Comparison of ENCODE assay signal across 15 mouse cellular contexts in the genomic region with DNA sequence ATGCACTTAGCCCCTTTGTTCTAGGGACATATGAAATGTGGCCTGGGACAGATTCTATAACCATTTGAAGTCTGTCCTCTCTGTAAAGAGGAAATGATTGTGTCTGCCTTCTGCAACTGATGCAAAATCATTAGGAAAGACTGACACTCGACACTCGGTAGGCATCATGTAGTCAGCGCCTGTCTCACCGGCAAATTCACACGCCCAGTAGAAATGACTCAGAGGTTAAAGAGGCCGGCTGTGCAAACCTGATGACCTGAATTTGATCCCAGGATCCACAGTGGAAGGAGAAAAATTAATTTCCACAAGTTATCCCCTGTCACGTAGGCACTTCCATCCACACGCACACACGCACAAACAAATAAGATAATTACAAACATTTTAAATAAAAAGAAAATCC. TPM values are rescaled to one million over a fixed set of nuclear protein-coding genes. Genes with fewer than 3 reads are reported as not detected.
DNase-seq lines count a peak whose midpoint lies in the region; ATAC-seq and TF ChIP-seq lines count a peak whose summit lies in the region.
"Had no signal": no experiment of that assay in that cellular context is flagged by ENCODE, and none has a peak within 500 bp of the region (broad histone marks: within the 10 kb centered on the region; RNA-seq: fewer than 3 reads in every experiment).

No protein-coding gene starts in this region.

- no peaks in the 10 kb centered on the region for H3K79me2 ChIP-seq in myocyte (ENCODE audit: control insufficient read depth, insufficient read depth)

- H3K9me3 ChIP-seq in kidney, embryonic 16.5 days (ENCODE audit: low read length), result no peaks in the 10 kb centered on the region
- no peaks in the 10 kb centered on the region for H3K9me3 ChIP-seq in embryonic facial prominence, embryonic 10.5 days
- no peaks in the 10 kb centered on the region for H3K9me3 ChIP-seq in hindbrain, embryonic 13.5 days
- H3K9me3 ChIP-seq: heart, embryonic 13.5 days; liver, embryonic 13.5 days had no signal

- no peaks in the 10 kb centered on the region for H3K27me3 ChIP-seq in kidney, embryonic 16.5 days (ENCODE audit: insufficient read depth, low read length)
- H3K27me3 ChIP-seq in embryonic facial prominence, embryonic 10.5 days (replicated peaks; ENCODE audit: low read depth, poor library complexity, severe bottlenecking), result peaks cover 45% of the 10 kb centered on the region
- H3K27me3 ChIP-seq in hindbrain, embryonic 13.5 days, result no peaks in the 10 kb centered on the region
- peaks cover 36% of the 10 kb centered on the region for H3K27me3 ChIP-seq in myocyte (ENCODE audit: control insufficient read depth, insufficient read depth, insufficient read length)

- DNase-seq in kidney, postnatal 25 days, result no peak
- no peak for DNase-seq in embryonic facial prominence, embryonic 10.5 days (ENCODE audit: low spot score)
- no peak for DNase-seq in B cell, adult 2 months
- DNase-seq in thymus, postnatal 0 days (ENCODE audit: low spot score), result no peak
- DNase-seq: gastrocnemius, postnatal 10 days; liver, embryonic 13.5 days; thymus, adult 2 months had no signal

- H3ac ChIP-seq in myocyte (ENCODE audit: control insufficient read depth, insufficient read length), result no peak overlapping the region

- peak overlapping the region; percentile 41; the same call in 1 of the 2 replicates for H3K27ac ChIP-seq in kidney, embryonic 16.5 days (ENCODE audit: low read length)
- peak overlapping the region; percentile 73 for H3K27ac ChIP-seq in embryonic facial prominence, embryonic 10.5 days (replicated peaks)
- H3K27ac ChIP-seq in hindbrain, embryonic 13.5 days, result peak overlapping the region; percentile 79
- H3K27ac ChIP-seq: heart, embryonic 13.5 days; left cerebral cortex, adult 2 months; liver, embryonic 13.5 days had no signal

- H3K4me2 ChIP-seq in kidney, embryonic 16.5 days (replicated peaks; ENCODE audit: low read depth, low read length), result no peak overlapping the region
- no peak overlapping the region for H3K4me2 ChIP-seq in hindbrain, embryonic 13.5 days
- H3K4me2 ChIP-seq in myocyte (ENCODE audit: low read depth), result peak overlapping the region; percentile 50
- H3K4me2 ChIP-seq: heart, embryonic 13.5 days; liver, embryonic 13.5 days had no signal

- no peak overlapping the region for H3K4me3 ChIP-seq in kidney, embryonic 16.5 days (ENCODE audit: low read length)
- H3K4me3 ChIP-seq in embryonic facial prominence, embryonic 10.5 days, result no peak overlapping the region
- H3K4me3 ChIP-seq in hindbrain, embryonic 13.5 days, result no peak overlapping the region
- no peak overlapping the region for H3K4me3 ChIP-seq in myocyte
- H3K4me3 ChIP-seq: erythroblast, embryonic 14.5 days; heart, embryonic 13.5 days; left cerebral cortex, adult 2 months; liver, embryonic 13.5 days had no signal

- WGBS in kidney, embryonic 16.5 days, result 24% methylated on average over 9 of the region's 9 CpGs
- WGBS in embryonic facial prominence, embryonic 10.5 days, result 51% methylated on average over 9 of the region's 9 CpGs
- 54% methylated on average over 9 of the region's 9 CpGs for WGBS in hindbrain, embryonic 13.5 days

- H3K4me1 ChIP-seq in kidney, embryonic 16.5 days (ENCODE audit: insufficient read depth, low read length), result peaks cover 24% of the 10 kb centered on the region
- peaks cover 50% of the 10 kb centered on the region for H3K4me1 ChIP-seq in embryonic facial prominence, embryonic 10.5 days
- peaks cover 19% of the 10 kb centered on the region for H3K4me1 ChIP-seq in hindbrain, embryonic 13.5 days (replicated peaks)
- H3K4me1 ChIP-seq: liver, embryonic 13.5 days had no signal

- ATAC-seq in kidney, embryonic 16.5 days (ENCODE audit: low FRiP score, low TSS enrichment), result no peak
- ATAC-seq in hindbrain, embryonic 13.5 days (ENCODE audit: low FRiP score), result no peak
- ATAC-seq: intestine, postnatal 0 days had no signal

- no peaks in the 10 kb centered on the region for H3K36me3 ChIP-seq in kidney, embryonic 16.5 days (ENCODE audit: insufficient read depth, low read length)
- peaks cover 28% of the 10 kb centered on the region for H3K36me3 ChIP-seq in embryonic facial prominence, embryonic 10.5 days (replicated peaks)
- peaks cover 90% of the 10 kb centered on the region for H3K36me3 ChIP-seq in hindbrain, embryonic 13.5 days
- H3K36me3 ChIP-seq in myocyte (ENCODE audit: control insufficient read depth, insufficient read depth), result no peaks in the 10 kb centered on the region
- H3K36me3 ChIP-seq: heart, embryonic 13.5 days; liver, embryonic 13.5 days had no signal

- no peak overlapping the region for H3K9ac ChIP-seq in kidney, embryonic 16.5 days (replicated peaks; ENCODE audit: low read length)
- peak overlapping the region; percentile 49; the same call in 1 of the 2 replicates for H3K9ac ChIP-seq in hindbrain, embryonic 13.5 days
- H3K9ac ChIP-seq: heart, embryonic 13.5 days; liver, embryonic 13.5 days had no signal

- TF ChIP-seq POLR2A in myocyte (IDR thresholded peaks at IDR 0.05; ENCODE audit: insufficient read length, low read depth), result no peak

TF ChIP-seq in myocyte, 11 proteins besides CTCF, POLR2A, EP300 and RAD21:
- TF ChIP-seq CEBPB (IDR thresholded peaks at IDR 0.05; ENCODE audit: insufficient read depth, poor library complexity, severe bottlenecking), result no peak

RNA-seq across cellular contexts. Expression of a gene that starts 24.2 kb away (rescaled TPM):
- 0.75 and 1.3 TPM in 2 replicates for polyA plus RNA-seq in kidney, embryonic 16.5 days (2015; fragmentation: Nextera tagmentation; extraction: Ambion mirVana)
- polyA plus RNA-seq in embryonic facial prominence, embryonic 10.5 days (2016; fragmentation: Nextera tagmentation; extraction: Ambion mirVana), result 0.35 and 0.54 TPM in 2 replicates
- polyA plus RNA-seq in hindbrain, embryonic 13.5 days (2015; fragmentation: Nextera tagmentation; extraction: Ambion mirVana), result 0.96 and 1.2 TPM in 2 replicates
- polyA plus RNA-seq in myocyte (2012; fragmentation: generic; extraction: Trizol), result 1.0 TPM
- 0.09 and 0.12 TPM in 2 replicates for polyA plus RNA-seq in thymus, postnatal 0 days (2015; fragmentation: Nextera tagmentation; extraction: Ambion mirVana)
- polyA plus RNA-seq: erythroblast, embryonic 14.5 days; spleen, adult 2 months; thymus, adult 2 months had no signal

RNA-seq across cellular contexts. Expression of a gene that starts 51.7 kb away (rescaled TPM):
- polyA plus RNA-seq in kidney, embryonic 16.5 days (2015; fragmentation: Nextera tagmentation; extraction: Ambion mirVana), result 1.0 and 1.1 TPM in 2 replicates
- 0.72 and 0.80 TPM in 2 replicates for polyA plus RNA-seq in embryonic facial prominence, embryonic 10.5 days (2016; fragmentation: Nextera tagmentation; extraction: Ambion mirVana)
- polyA plus RNA-seq in hindbrain, embryonic 13.5 days (2015; fragmentation: Nextera tagmentation; extraction: Ambion mirVana), result 6.0 and 7.0 TPM in 2 replicates
- not detected for polyA plus RNA-seq in myocyte (2012; fragmentation: generic; extraction: Trizol)
- 0.05 and 0.06 TPM in 2 replicates for polyA plus RNA-seq in thymus, postnatal 0 days (2015; fragmentation: Nextera tagmentation; extraction: Ambion mirVana)
- polyA plus RNA-seq: erythroblast, embryonic 14.5 days; liver, embryonic 13.5 days had no signal
